Mouse (Mus musculus) CH12.LX (cell line): Measurements from ENCODE around the gene Olfr1357. TPM values are rescaled to one million over a fixed set of nuclear protein-coding genes. Genes with fewer than 3 reads are reported as not detected.
A peak's percentile ranks its signal among the peaks of the same experiment; 100 is the strongest.

Source experiments
- DNase-seq: peaks from one replicate; pipeline ENCODE4 v3.0.0-alpha.2; 2013; ENCODE audit errors: extremely low read depth
- H3K27ac ChIP-seq: 2 replicates; pipeline ENCODE4 v1.5.1; 2012; ENCODE audit warnings: low read depth, mild to moderate bottlenecking, control low read depth, moderate library complexity; ENCODE audit not compliant: insufficient read depth
- H3K27me3 ChIP-seq: replicated peaks from 2 replicates; pipeline ENCODE3; 2012; ENCODE audit warnings: inconsistent platforms
- H3K36me3 ChIP-seq, 2 experiments: replicated peaks in 1 of 2; 2 replicates each; pipeline versions ENCODE3 to v1.6.1; 2012; ENCODE audit warnings: inconsistent platforms in 1 of 2, low read length in 1 of 2, mild to moderate bottlenecking in 1 of 2, mixed read lengths in 1 of 2, moderate library complexity in 1 of 2; ENCODE audit not compliant: control insufficient read depth in 1 of 2, insufficient read depth in 1 of 2
- H3K4me1 ChIP-seq, 2 experiments: 2 replicates each; pipeline ENCODE4 v1.6.1; 2012; ENCODE audit warnings: inconsistent platforms in 1 of 2, moderate library complexity in 1 of 2; ENCODE audit not compliant: insufficient read depth in 2 of 2, control insufficient read depth in 1 of 2
- H3K4me2 ChIP-seq: 2 replicates; pipeline ENCODE4 v1.6.1; 2012; ENCODE audit warnings: low read depth, mild to moderate bottlenecking, control low read depth; ENCODE audit not compliant: poor library complexity, insufficient read depth, severe bottlenecking
- H3K4me3 ChIP-seq, 3 experiments: fragments of 150-350 bp in 1 of 3; sonication (generic) in 1 of 3; replicated peaks in 1 of 3; 2 replicates each; pipeline versions ENCODE3 to v1.5.1; 2011 to 2012; ENCODE audit warnings: low read depth in 2 of 3, low read length in 2 of 3, mild to moderate bottlenecking in 2 of 3, moderate library complexity in 2 of 3, control low read depth in 1 of 3, improper control_type of control experiment in 1 of 3, inconsistent platforms in 1 of 3, mixed read lengths in 1 of 3; ENCODE audit not compliant: poor library complexity in 1 of 3
- H3K79me2 ChIP-seq: replicated peaks from 2 replicates; pipeline ENCODE4 v1.6.1; 2012; ENCODE audit warnings: mild to moderate bottlenecking, moderate library complexity; ENCODE audit not compliant: control insufficient read depth, poor library complexity, insufficient read depth, severe bottlenecking; ENCODE audit errors: extremely low read depth
- H3K9ac ChIP-seq: 2 replicates; pipeline ENCODE4 v1.6.1; 2012; ENCODE audit warnings: low read depth, mild to moderate bottlenecking, control low read depth, moderate library complexity; ENCODE audit not compliant: insufficient read depth
- H3K9me3 ChIP-seq: replicated peaks from 2 replicates; pipeline ENCODE3; 2012; ENCODE audit warnings: low read length, inconsistent platforms, mixed read lengths
- BHLHE40 ChIP-seq: IDR thresholded peaks from 2 replicates; pipeline ENCODE4 v1.6.1; 2011; ENCODE audit warnings: mild to moderate bottlenecking, low read depth, low read length, improper control_type of control experiment
- CTCF ChIP-seq, 2 experiments: IDR thresholded peaks in 1 of 2; conservative IDR thresholded peaks in 1 of 2; 2 replicates each; pipeline ENCODE4 v1.5.1; 2011 to 2012; ENCODE audit warnings: low read depth in 2 of 2, low read length in 2 of 2, improper control_type of control experiment in 1 of 2, inconsistent platforms in 1 of 2, mild to moderate bottlenecking in 1 of 2, moderate library complexity in 1 of 2
- E2F4 ChIP-seq: IDR thresholded peaks from 2 replicates; pipeline ENCODE4 v1.6.1; 2011; ENCODE audit warnings: low read depth, low read length, improper control_type of control experiment; ENCODE audit not compliant: insufficient replicate concordance
- ELF1 ChIP-seq: IDR thresholded peaks from 2 replicates; pipeline ENCODE4 v1.6.1; 2014; ENCODE audit warnings: low read depth, mild to moderate bottlenecking, inconsistent platforms, low read length, improper control_type of control experiment
- ETS1 ChIP-seq: conservative IDR thresholded peaks from 2 replicates; pipeline ENCODE4 v1.6.1; 2012; ENCODE audit warnings: low read depth, mild to moderate bottlenecking, inconsistent platforms, low read length, improper control_type of control experiment, moderate library complexity
- GABPA ChIP-seq: IDR thresholded peaks from 2 replicates; pipeline ENCODE4 v1.6.1; 2012; ENCODE audit warnings: low read depth, low read length, improper control_type of control experiment, inconsistent platforms; ENCODE audit not compliant: insufficient replicate concordance
- HCFC1 ChIP-seq: IDR thresholded peaks from 2 replicates; pipeline ENCODE4 v1.6.1; 2012; ENCODE audit warnings: low read depth, mild to moderate bottlenecking, inconsistent platforms, low read length, improper control_type of control experiment
- JUND ChIP-seq: conservative IDR thresholded peaks from 2 replicates; pipeline ENCODE4 v1.6.1; 2011; ENCODE audit warnings: low read depth, low read length, improper control_type of control experiment
- KAT2A ChIP-seq: IDR thresholded peaks from 2 replicates; pipeline ENCODE4 v1.6.1; 2012; ENCODE audit warnings: low read length, improper control_type of control experiment, inconsistent platforms; ENCODE audit not compliant: insufficient replicate concordance
- MAX ChIP-seq: IDR thresholded peaks from 2 replicates; pipeline ENCODE4 v1.6.1; 2011; ENCODE audit warnings: low read length, improper control_type of control experiment
- MEF2A ChIP-seq: IDR thresholded peaks from 2 replicates; pipeline ENCODE4 v1.6.1; 2014; ENCODE audit warnings: low read depth, mild to moderate bottlenecking, inconsistent platforms, low read length, improper control_type of control experiment, borderline replicate concordance
- MYC ChIP-seq: IDR thresholded peaks from 2 replicates; pipeline ENCODE4 v1.6.1; 2011; ENCODE audit warnings: low read depth, mild to moderate bottlenecking, improper control_type of control experiment, low read length
- NELFE ChIP-seq: IDR thresholded peaks from 2 replicates; pipeline ENCODE4 v1.6.1; 2011; ENCODE audit warnings: low read depth, low read length, improper control_type of control experiment
- RAD21 ChIP-seq: IDR thresholded peaks from 2 replicates; pipeline ENCODE4 v1.6.1; 2011; ENCODE audit warnings: low read depth, mild to moderate bottlenecking, low read length, improper control_type of control experiment, moderate library complexity
- RCOR1 ChIP-seq: conservative IDR thresholded peaks from 2 replicates; pipeline ENCODE4 v1.6.1; 2012; ENCODE audit warnings: low read depth, mild to moderate bottlenecking, inconsistent platforms, low read length, improper control_type of control experiment
- SIN3A ChIP-seq: IDR thresholded peaks from 2 replicates; pipeline ENCODE4 v1.6.1; 2012; ENCODE audit warnings: low read length, improper control_type of control experiment, inconsistent platforms
- SMC3 ChIP-seq: IDR thresholded peaks from 2 replicates; pipeline ENCODE4 v1.6.1; 2011; ENCODE audit warnings: low read depth, low read length, improper control_type of control experiment
- UBTF ChIP-seq: IDR thresholded peaks from 2 replicates; pipeline ENCODE4 v1.6.1; 2012; ENCODE audit warnings: low read depth, mild to moderate bottlenecking, inconsistent platforms, low read length, improper control_type of control experiment, moderate library complexity
- USF1 ChIP-seq: IDR thresholded peaks from 2 replicates; pipeline ENCODE4 v1.6.1; 2014; ENCODE audit warnings: low read depth, mild to moderate bottlenecking, inconsistent platforms, low read length, improper control_type of control experiment
- ZC3H11A ChIP-seq: IDR thresholded peaks from 2 replicates; pipeline ENCODE4 v1.6.1; 2012; ENCODE audit warnings: low read depth, mild to moderate bottlenecking, inconsistent platforms, low read length, improper control_type of control experiment
- ZKSCAN1 ChIP-seq: IDR thresholded peaks from 2 replicates; pipeline ENCODE4 v1.6.1; 2012; ENCODE audit warnings: low read depth, inconsistent platforms, low read length, improper control_type of control experiment, borderline replicate concordance
- ZMIZ1 ChIP-seq: IDR thresholded peaks from 2 replicates; pipeline ENCODE4 v1.6.1; 2012; ENCODE audit warnings: low read depth, mild to moderate bottlenecking, inconsistent platforms, low read length, improper control_type of control experiment
- ZNF384 ChIP-seq: IDR thresholded peaks from 2 replicates; pipeline ENCODE4 v1.6.1; 2012; ENCODE audit warnings: low read depth, low read length, improper control_type of control experiment, inconsistent platforms
- dilution Hi-C: fragments of 300-500 bp; cut with MboI; formaldehyde crosslinking; loops from 2 replicates; pipeline ENCODE4 v1.14.3; 2020; ENCODE audit warnings: low sequenced_read_pairs; ENCODE audit not compliant: extremely low pct_unique_long_range_greater_than_20kb, extremely low pct_ligation_motif_present
- in situ Hi-C: fragments of 300-500 bp; cut with MboI; formaldehyde crosslinking; loops from 3 replicates; pipeline ENCODE4 v1.14.3; 2019; ENCODE audit warnings: low sequenced_read_pairs, low pct_ligation_motif_present, low pct_unique_long_range_greater_than_20kb, mixed read lengths
- polyA plus RNA-seq: library from polyadenylated mRNA; unstranded; fragments of >175 nt; gene quantifications from 2 replicates; pipeline ENCODE4 v1.2.1, GENCODE M21; 2012; ENCODE audit warnings: low read depth; ENCODE audit not compliant: insufficient read length
- total RNA-seq, 2 experiments: library from RNA; depleted of rRNA; stranded (reverse); fragments of 300-350 nt in 1 of 2; fragments of >200 nt in 1 of 2; gene quantifications; 2 replicates each; pipeline ENCODE4 v1.2.3; 2012 to 2014

The Olfr1357 gene
- total and polyA plus RNA-seq, 3 experiments = not detected

- TF ChIP-seq RAD21 (no peak), MEF2A (no peak), HCFC1 (no peak), BHLHE40 (peak; percentile 40; the same call in 1 of the 2 replicates)
- TF ChIP-seq, all 38 proteins: peak for 1
- Histone ChIP-seq H3K4me2 (peak overlapping the region; percentile 8; the same call in 1 of the 2 replicates), H3K79me2 (no peaks in the 10 kb centered on the region), H3K27ac (no peak overlapping the region), H3K36me3 (no peaks in the 10 kb centered on the region), H3K9me3 (no peaks in the 10 kb centered on the region), H3K27me3 (peaks cover 39% of the 10 kb centered on the region), H3K4me1 (peaks cover 5 to 15% of the 10 kb centered on the region in 2 experiments; a peak in 3 of 4 replicates), H3K4me3 (no peak overlapping the region), H3K9ac (no peak overlapping the region)
- dilution Hi-C loops = no loop called here
- DNase-seq = peak; percentile 6
- in situ Hi-C loops = no loop called here
These were observed 47.5 kb downstream of the Olfr1357 start for GRCm38 (mm10) chr10:78570416-78570815.

- H3K27me3 ChIP-seq = peaks cover 39% of the 10 kb centered on the region
- no peaks in the 10 kb centered on the region for H3K79me2 ChIP-seq
- peaks cover 5 to 13% of the 10 kb centered on the region in 2 experiments; a peak in 3 of 4 replicates for H3K4me1 ChIP-seq
- no peak for DNase-seq
- no peak overlapping the region for H3K27ac ChIP-seq
- H3K36me3 ChIP-seq = no peaks in the 10 kb centered on the region
- H3K9ac ChIP-seq = no peak overlapping the region
- in situ Hi-C loops = no loop called here
- no peaks in the 10 kb centered on the region for H3K9me3 ChIP-seq
- TF ChIP-seq USF1 (no peak), RCOR1 (no peak), ZC3H11A (no peak), KAT2A (no peak), ELF1 (no peak), CTCF (conservative IDR thresholded peaks at IDR 0.05 in 1 of 2, IDR thresholded peaks at IDR 0.05 in 1 of 2; ENCODE audit: low read depth in 2 of 2, low read length in 2 of 2) (no peak), ZNF384 (no peak)
- no peak overlapping the region for H3K4me3 ChIP-seq
- dilution Hi-C loops = no loop called here
- no peak overlapping the region for H3K4me2 ChIP-seq
These were observed 48.2 kb downstream of the Olfr1357 start for GRCm38 (mm10) chr10:78569686-78570085.

- no peaks in the 10 kb centered on the region for H3K36me3 ChIP-seq
- no peaks in the 10 kb centered on the region for H3K79me2 ChIP-seq
- TF ChIP-seq RAD21 (no peak), E2F4 (no peak), NELFE (no peak), ZNF384 (no peak), MYC (no peak), SIN3A (no peak), ZC3H11A (no peak), KAT2A (no peak), JUND (no peak), CTCF (conservative IDR thresholded peaks at IDR 0.05 in 1 of 2, IDR thresholded peaks at IDR 0.05 in 1 of 2; ENCODE audit: low read depth in 2 of 2, low read length in 2 of 2) (no peak), GABPA (no peak), UBTF (no peak), MAX (no peak), SMC3 (no peak), ZMIZ1 (no peak), ELF1 (no peak), ETS1 (no peak), ZKSCAN1 (no peak), RCOR1 (no peak)
- TF ChIP-seq, all 38 proteins: peak for 0
- dilution Hi-C loops = no loop called here
- Histone ChIP-seq H3K9ac (no peak overlapping the region), H3K4me2 (no peak overlapping the region), H3K27me3 (peaks cover 39% of the 10 kb centered on the region), H3K27ac (no peak overlapping the region), H3K9me3 (no peaks in the 10 kb centered on the region), H3K4me1 (peaks cover 5 to 13% of the 10 kb centered on the region in 2 experiments; a peak in 3 of 4 replicates), H3K4me3 (no peak overlapping the region)
- DNase-seq = no peak
- in situ Hi-C loops = no loop called here
These were observed 48.7 kb downstream of the Olfr1357 start for GRCm38 (mm10) chr10:78569191-78569590.
